12 mouse cellular contexts compared by ENCODE assay signal in the genomic region with DNA sequence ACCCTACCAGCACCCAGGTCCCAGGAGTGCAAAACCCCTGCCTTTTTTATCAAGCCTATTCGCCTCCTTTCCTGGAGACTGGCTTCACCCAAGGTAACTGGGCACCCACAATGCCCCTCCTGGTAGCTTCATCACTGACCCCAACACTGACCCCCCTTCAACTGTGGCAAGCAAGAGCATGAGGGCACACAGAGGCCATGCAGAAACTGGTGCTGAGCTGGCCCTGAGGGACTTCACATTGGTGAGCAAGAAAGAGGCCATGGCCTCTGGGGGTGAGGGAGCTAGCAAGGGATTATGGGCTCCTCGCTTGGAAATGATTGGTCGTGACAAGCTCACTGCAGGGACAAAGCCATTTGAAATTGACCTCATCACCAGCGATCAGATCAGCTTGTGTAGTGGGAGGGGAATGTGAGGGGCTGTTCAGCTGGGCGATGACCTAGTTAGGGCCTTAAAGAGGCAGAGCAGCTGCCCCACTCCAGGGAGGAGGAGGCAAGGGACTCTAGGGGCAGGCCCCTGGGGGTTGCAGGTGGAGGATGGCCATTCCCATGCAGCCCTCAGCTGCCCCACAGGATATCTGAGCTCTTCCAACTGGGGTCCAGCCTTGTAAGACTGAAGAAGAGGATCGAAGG. TPM values are rescaled to one million over a fixed set of nuclear protein-coding genes. Genes with fewer than 3 reads are reported as not detected.
DNase-seq lines count a peak whose midpoint lies in the region; ATAC-seq lines count a peak whose summit lies in the region.
"Had no signal": no experiment of that assay in that cellular context is flagged by ENCODE, and none has a peak within 500 bp of the region (broad histone marks: within the 10 kb centered on the region; RNA-seq: fewer than 3 reads in every experiment).

No protein-coding gene starts in this region.

- WGBS in limb, embryonic 12.5 days = 63% methylated on average over 6 of the region's 6 CpGs
- 66% methylated on average over 6 of the region's 6 CpGs for WGBS in limb, embryonic 10.5 days
- WGBS in hindbrain, embryonic 12.5 days = 47% methylated on average over 6 of the region's 6 CpGs
- WGBS in midbrain, embryonic 13.5 days = 44% methylated on average over 6 of the region's 6 CpGs

- H3K4me2 ChIP-seq in limb, embryonic 12.5 days = no peak overlapping the region
- H3K4me2 ChIP-seq in hindbrain, embryonic 12.5 days (replicated peaks) = no peak overlapping the region
- H3K4me2 ChIP-seq in midbrain, embryonic 13.5 days (replicated peaks) = no peak overlapping the region
- H3K4me2 ChIP-seq: liver, embryonic 11.5 days; lung, embryonic 14.5 days had no signal

- no peak overlapping the region for H3K9ac ChIP-seq in limb, embryonic 12.5 days (replicated peaks)
- H3K9ac ChIP-seq in hindbrain, embryonic 12.5 days = no peak overlapping the region
- no peak overlapping the region for H3K9ac ChIP-seq in midbrain, embryonic 13.5 days (replicated peaks)
- H3K9ac ChIP-seq: lung, embryonic 14.5 days had no signal

- H3K9me3 ChIP-seq in limb, embryonic 12.5 days = no peaks in the 10 kb centered on the region
- no peaks in the 10 kb centered on the region for H3K9me3 ChIP-seq in limb, embryonic 10.5 days (replicated peaks)
- H3K9me3 ChIP-seq in hindbrain, embryonic 12.5 days (replicated peaks) = no peaks in the 10 kb centered on the region
- H3K9me3 ChIP-seq in midbrain, embryonic 13.5 days = no peaks in the 10 kb centered on the region

- H3K4me3 ChIP-seq in limb, embryonic 12.5 days (replicated peaks) = no peak overlapping the region
- H3K4me3 ChIP-seq in limb, embryonic 10.5 days = no peak overlapping the region
- no peak overlapping the region for H3K4me3 ChIP-seq in hindbrain, embryonic 12.5 days
- H3K4me3 ChIP-seq in midbrain, embryonic 13.5 days (replicated peaks) = no peak overlapping the region

- H3K36me3 ChIP-seq in limb, embryonic 12.5 days = no peaks in the 10 kb centered on the region
- H3K36me3 ChIP-seq in limb, embryonic 10.5 days = no peaks in the 10 kb centered on the region
- H3K36me3 ChIP-seq in hindbrain, embryonic 12.5 days = no peaks in the 10 kb centered on the region
- no peaks in the 10 kb centered on the region for H3K36me3 ChIP-seq in midbrain, embryonic 13.5 days

- peaks cover 95% of the 10 kb centered on the region for H3K27me3 ChIP-seq in limb, embryonic 12.5 days
- peaks cover 100% of the 10 kb centered on the region for H3K27me3 ChIP-seq in limb, embryonic 10.5 days (ENCODE audit: low read depth, poor library complexity, severe bottlenecking)
- H3K27me3 ChIP-seq in hindbrain, embryonic 12.5 days = peaks cover 80% of the 10 kb centered on the region
- H3K27me3 ChIP-seq in midbrain, embryonic 13.5 days = peaks cover 79% of the 10 kb centered on the region

- H3K4me1 ChIP-seq in limb, embryonic 12.5 days (replicated peaks) = peaks cover 19% of the 10 kb centered on the region
- H3K4me1 ChIP-seq in limb, embryonic 10.5 days = peaks cover 23% of the 10 kb centered on the region
- H3K4me1 ChIP-seq in hindbrain, embryonic 12.5 days = peaks cover 21% of the 10 kb centered on the region
- peaks cover 29% of the 10 kb centered on the region for H3K4me1 ChIP-seq in midbrain, embryonic 13.5 days (replicated peaks)

- H3K27ac ChIP-seq in limb, embryonic 12.5 days = no peak overlapping the region
- H3K27ac ChIP-seq in limb, embryonic 10.5 days = no peak overlapping the region
- H3K27ac ChIP-seq in hindbrain, embryonic 12.5 days = no peak overlapping the region
- no peak overlapping the region for H3K27ac ChIP-seq in midbrain, embryonic 13.5 days

- peak; percentile 20; the same call in 1 of the 2 replicates for ATAC-seq in limb, embryonic 12.5 days (ENCODE audit: insufficient number of reproducible peaks, insufficient read depth, low FRiP score, low TSS enrichment, low read depth)
- ATAC-seq in hindbrain, embryonic 12.5 days (ENCODE audit: low FRiP score) = 0 out of 2 replicates have a peak, but pooled peaks have one; percentile 15
- peak; percentile 34 for ATAC-seq in midbrain, embryonic 13.5 days
- ATAC-seq: CD4-positive, CD25-positive, alpha-beta regulatory T cell, adult 4 months had no signal

- DNase-seq in limb, embryonic 10.5 days (ENCODE audit: low spot score) = no peak
- DNase-seq in adrenal gland, postnatal 25 days = no peak
- DNase-seq in left cerebral cortex, adult 11 months (ENCODE audit: low spot score) = no peak
- DNase-seq in liver = no peak
- DNase-seq: cerebellum, postnatal 25 days; lung, embryonic 14.5 days; thymus, adult 2 months had no signal

RNA-seq across cellular contexts. Expression of gene Pja1, which starts 45.9 kb away (rescaled TPM):
- 178 and 181 TPM in 2 replicates for polyA plus RNA-seq in limb, embryonic 12.5 days (2016; fragmentation: Nextera tagmentation; extraction: Ambion mirVana)
- polyA plus RNA-seq in limb, embryonic 10.5 days (2016; fragmentation: Nextera tagmentation; extraction: Ambion mirVana) = 175 and 184 TPM in 2 replicates
- 248 and 274 TPM in 2 replicates for polyA plus RNA-seq in hindbrain, embryonic 12.5 days (2016; fragmentation: Nextera tagmentation; extraction: Ambion mirVana)
- polyA plus RNA-seq in midbrain, embryonic 13.5 days (2015; fragmentation: Nextera tagmentation; extraction: Ambion mirVana) = 322 and 354 TPM in 2 replicates
- 100 and 103 TPM in 2 replicates for total RNA-seq in adrenal gland, postnatal 25 days (2021)
